Mouse (Mus musculus) stomach, embryonic 15.5 days (tissue): ENCODE results near the gene Nkrf. TPM values are rescaled to one million over a fixed set of nuclear protein-coding genes. Genes with fewer than 3 reads are reported as not detected.
"Not testable (repeated sequence)": the region's sequence is repeated elsewhere in the genome, so short reads cannot be mapped to it uniquely, and the experiment has no call there.

ENCODE experiments used
- ATAC-seq: fragments of 200-750 bp; cut with Nextera tagmentation; 2 replicates; pipeline ENCODE4 v1.8.0; 2017; ENCODE audit warnings: low read depth, moderate number of reproducible peaks, moderate TSS enrichment; ENCODE audit not compliant: insufficient read depth, low FRiP score
- H3K27ac ChIP-seq: fragments of 300-500 bp; sonication (generic); 2 replicates; pipeline ENCODE4 v1.5.1; 2015; ENCODE audit warnings: mild to moderate bottlenecking, inconsistent platforms
- H3K27me3 ChIP-seq: fragments of 300-500 bp; sonication (generic); replicated peaks from 2 replicates; pipeline ENCODE4 v1.6.1; 2015; ENCODE audit warnings: inconsistent platforms
- H3K36me3 ChIP-seq: fragments of 300-500 bp; sonication (generic); 2 replicates; pipeline ENCODE4 v1.6.1; 2015; ENCODE audit warnings: inconsistent platforms
- H3K4me1 ChIP-seq: fragments of 300-500 bp; sonication (generic); 2 replicates; pipeline ENCODE4 v1.6.1; 2015; ENCODE audit warnings: inconsistent platforms
- H3K4me2 ChIP-seq: fragments of 300-500 bp; sonication (generic); 2 replicates; pipeline ENCODE4 v1.6.1; 2015; ENCODE audit warnings: mild to moderate bottlenecking, inconsistent platforms
- H3K4me3 ChIP-seq: fragments of 300-500 bp; sonication (generic); replicated peaks from 2 replicates; pipeline ENCODE4 v1.5.1; 2015; ENCODE audit warnings: inconsistent platforms
- H3K9ac ChIP-seq: fragments of 300-500 bp; sonication (generic); 2 replicates; pipeline ENCODE4 v1.6.1; 2015; ENCODE audit warnings: inconsistent platforms
- H3K9me3 ChIP-seq: fragments of 300-500 bp; sonication (generic); 2 replicates; pipeline ENCODE4 v1.6.1; 2016; ENCODE audit warnings: inconsistent platforms
- WGBS: fragments of 180-500 bp; shearing (Covaris S2); methylation state at CpG from one replicate; pipeline ENCODE4 v1.1.7; 2015; 5-methylcytosine and 5-hydroxymethylcytosine counted together
- polyA plus RNA-seq: library from polyadenylated mRNA; unstranded; fragments of >200 nt; fragmentation: Nextera tagmentation; extraction: Ambion mirVana; gene quantifications from 2 replicates; pipeline ENCODE4 v1.2.1, GENCODE M21; 2015

The Nkrf gene
- polyA plus RNA-seq, 1 experiment from 2014 or later = 1.9 TPM

DNA sequence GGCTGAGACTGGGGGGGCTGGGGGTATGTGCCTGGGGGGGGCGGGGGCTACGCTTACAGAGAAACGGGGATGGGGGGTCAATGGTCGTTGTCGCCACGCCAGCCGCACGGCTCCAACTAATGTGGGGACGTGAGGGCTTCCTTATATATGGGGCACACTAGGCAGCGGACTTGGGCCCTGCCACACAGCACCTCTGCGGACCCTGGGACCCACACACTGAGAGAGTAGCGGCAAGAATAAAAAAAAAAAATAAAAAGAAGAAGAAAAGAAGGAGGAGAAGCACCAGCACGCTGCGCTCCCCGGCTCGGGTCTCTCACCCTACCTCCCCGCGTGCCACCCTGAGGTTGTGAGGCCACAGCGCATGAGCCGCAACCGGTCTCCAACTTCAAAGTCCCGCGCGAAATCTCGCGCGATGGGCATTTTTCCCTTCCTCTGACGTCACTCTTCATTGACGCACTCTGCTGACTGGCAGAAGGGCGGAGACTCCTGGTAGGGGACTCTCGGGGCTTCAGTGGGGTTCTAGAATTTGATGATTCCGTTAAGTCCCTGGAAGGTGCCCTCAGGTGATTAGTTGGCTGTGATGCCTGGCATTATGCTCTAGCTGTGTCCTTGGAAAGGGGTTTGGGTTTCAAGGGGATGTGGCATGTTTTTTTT is 543 bp upstream of the Nkrf start:
- ATAC-seq = peak; percentile 89; the same call in 1 of the 2 replicates
- H3K27ac ChIP-seq = peak overlapping the region; percentile 54; the same call in 1 of the 2 replicates
- 12% methylated on average over 31 of the region's 32 CpGs for WGBS

DNA sequence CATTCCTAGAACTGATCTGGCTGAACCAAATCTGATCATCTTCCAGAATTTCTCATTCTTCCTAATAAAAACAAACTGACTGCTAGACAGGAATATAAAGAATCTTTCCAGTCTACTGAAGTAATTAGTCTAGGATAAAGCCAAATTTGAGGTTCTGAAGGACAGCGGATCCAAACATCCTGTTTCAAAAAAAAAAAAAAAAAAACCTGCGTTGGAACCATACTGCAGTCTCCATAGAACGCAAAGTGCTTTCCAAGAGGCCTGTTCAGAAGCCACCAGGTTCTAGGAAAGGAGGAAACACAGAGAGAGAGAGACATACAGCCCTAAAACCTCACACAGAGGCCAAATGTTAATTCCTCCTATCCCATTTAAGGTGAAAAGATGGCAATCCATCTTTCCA is 1.0 kb downstream of the Nkrf start:
- Histone ChIP-seq H3K4me3 (peak overlapping the region; percentile 55; the same call in 1 of the 2 replicates), H3K9ac (no peak overlapping the region), H3K27me3 (no peaks in the 10 kb centered on the region), H3K27ac (no peak overlapping the region), H3K4me1 (no peaks in the 10 kb centered on the region), H3K4me2 (peak overlapping the region; percentile 62), H3K9me3 (no peaks in the 10 kb centered on the region), H3K36me3 (no peaks in the 10 kb centered on the region)
- 17% methylated on average over 3 of the region's 3 CpGs for WGBS
- no peak for ATAC-seq

More for the DNA sequence above, 543 bp upstream of the Nkrf start:
- no peaks in the 10 kb centered on the region for H3K4me1 ChIP-seq
- no peaks in the 10 kb centered on the region for H3K36me3 ChIP-seq
- peak overlapping the region; percentile 55 for H3K4me3 ChIP-seq
- no peaks in the 10 kb centered on the region for H3K27me3 ChIP-seq
- peak overlapping the region; percentile 37; the same call in 1 of the 2 replicates for H3K9ac ChIP-seq
- H3K9me3 ChIP-seq = no peaks in the 10 kb centered on the region
- H3K4me2 ChIP-seq = peak overlapping the region; percentile 62

DNA sequence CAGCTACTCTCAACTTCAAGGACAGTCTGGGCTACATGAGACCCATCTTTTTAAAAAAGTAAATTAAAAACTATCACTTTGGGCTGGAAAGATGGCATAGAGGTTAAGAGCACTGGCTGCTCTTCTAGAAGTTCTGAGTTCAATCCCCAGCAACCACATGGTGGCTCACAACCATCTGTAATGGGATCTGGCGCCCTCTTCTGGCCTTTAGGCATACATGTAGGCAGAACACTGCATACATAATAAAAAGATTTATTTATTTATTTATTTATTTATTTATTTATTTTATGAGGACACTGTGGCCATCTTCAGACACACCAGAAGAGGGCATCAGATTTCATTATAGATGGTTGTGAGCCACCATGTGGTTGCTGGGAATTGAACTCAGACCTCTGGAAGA is 3.8 kb downstream of the Nkrf start:
- H3K9ac ChIP-seq, ATAC-seq, H3K4me2 ChIP-seq, H3K36me3 ChIP-seq, H3K9me3 ChIP-seq, H3K27ac ChIP-seq, H3K4me3 ChIP-seq, H3K4me1 ChIP-seq, H3K27me3 ChIP-seq: not testable (repeated sequence)
- WGBS = 30% methylated on average over 1 of the region's 1 CpGs

DNA sequence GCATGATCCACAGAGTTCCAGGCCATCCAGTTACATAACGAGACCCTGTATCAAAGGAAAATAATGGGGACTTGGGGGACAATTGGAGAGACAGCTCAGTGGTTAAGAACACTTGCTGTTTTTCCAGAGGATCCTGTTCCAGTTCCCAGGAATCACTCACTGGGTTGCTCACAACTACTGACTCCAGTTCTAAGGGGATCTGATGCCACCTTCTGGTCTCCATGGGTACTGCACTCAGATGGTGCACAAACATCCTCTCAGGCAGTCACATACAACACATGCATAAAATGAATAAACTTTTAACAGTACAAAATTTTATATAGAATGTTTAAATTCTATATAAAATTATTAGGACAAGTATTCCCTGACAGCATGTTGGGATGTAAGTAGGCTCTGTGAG is 18.0 kb downstream of the Nkrf start:
- H3K4me3 ChIP-seq = no peak overlapping the region
- H3K9me3 ChIP-seq = no peaks in the 10 kb centered on the region
- no peak for ATAC-seq
- no peak overlapping the region for H3K9ac ChIP-seq
- H3K36me3 ChIP-seq = no peaks in the 10 kb centered on the region
- no peaks in the 10 kb centered on the region for H3K27me3 ChIP-seq
- no peak overlapping the region for H3K4me2 ChIP-seq
- H3K4me1 ChIP-seq = no peaks in the 10 kb centered on the region
- no peak overlapping the region for H3K27ac ChIP-seq
- WGBS = 92% methylated on average over 1 of the region's 1 CpGs

DNA sequence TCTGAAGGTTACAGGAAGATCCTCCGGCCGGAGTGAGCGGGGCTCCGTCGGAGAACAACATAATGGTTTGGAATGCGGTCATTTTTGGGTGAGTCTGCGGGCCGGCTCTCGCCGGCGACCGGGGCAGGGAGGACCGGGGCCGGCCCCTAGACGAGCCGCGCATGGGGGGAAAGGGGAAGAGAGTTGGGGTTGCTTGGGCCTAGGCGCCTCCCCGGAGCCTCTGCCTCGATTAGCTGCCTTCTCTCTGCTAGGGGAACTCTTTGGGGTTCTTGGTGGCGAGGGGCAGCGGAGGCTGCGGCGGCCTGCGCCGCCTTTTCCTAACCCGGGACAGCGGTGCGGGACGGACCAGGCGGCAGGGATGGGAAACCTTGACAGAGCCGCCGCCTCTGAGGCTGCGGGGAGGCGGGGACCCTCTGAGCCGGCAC is 28.0 kb downstream of the Nkrf start:
- no peaks in the 10 kb centered on the region for H3K36me3 ChIP-seq
- no peaks in the 10 kb centered on the region for H3K4me1 ChIP-seq
- peak overlapping the region; percentile 63 for H3K9ac ChIP-seq
- no peaks in the 10 kb centered on the region for H3K9me3 ChIP-seq
- no peaks in the 10 kb centered on the region for H3K27me3 ChIP-seq
- peak overlapping the region; percentile 68 for H3K4me3 ChIP-seq
- ATAC-seq = 0 out of 2 replicates have a peak, but pooled peaks have one; percentile 47
- peak overlapping the region; percentile 54 for H3K4me2 ChIP-seq
- H3K27ac ChIP-seq = peak overlapping the region; percentile 65
- WGBS = 16% methylated on average over 36 of the region's 36 CpGs

DNA sequence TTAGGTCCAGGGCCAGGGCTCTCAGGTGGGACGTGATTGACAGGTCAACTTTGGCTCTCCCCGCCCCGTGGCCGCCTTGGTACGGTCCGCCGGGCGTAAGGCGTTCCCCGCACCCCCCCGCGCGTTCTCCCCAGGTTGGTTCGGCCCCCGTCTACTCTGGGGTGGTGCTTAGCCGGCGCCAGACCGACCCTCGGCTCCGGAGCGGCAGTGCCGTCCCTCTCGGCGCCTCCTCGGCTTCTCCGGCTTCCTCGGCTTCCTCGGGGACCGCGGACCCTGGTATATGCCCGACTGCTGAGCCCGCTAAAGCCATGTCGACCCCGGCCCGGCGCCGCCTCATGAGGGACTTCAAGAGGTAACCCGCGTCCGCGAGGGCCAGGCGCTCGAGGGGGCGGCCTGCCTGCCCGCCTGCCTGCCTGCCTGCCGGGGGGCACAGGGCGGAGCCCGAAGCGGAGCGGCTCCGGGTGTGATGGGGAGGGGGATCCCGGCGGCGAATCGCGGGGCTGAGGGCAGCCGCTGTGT is 28.5 kb downstream of the Nkrf start:
- Histone ChIP-seq H3K4me3 (peak overlapping the region; percentile 68), H3K9ac (peak overlapping the region; percentile 63), H3K27ac (peak overlapping the region; percentile 65), H3K9me3 (no peaks in the 10 kb centered on the region), H3K4me2 (peak overlapping the region; percentile 54), H3K36me3 (no peaks in the 10 kb centered on the region), H3K4me1 (no peaks in the 10 kb centered on the region), H3K27me3 (no peaks in the 10 kb centered on the region)
- ATAC-seq = peak; percentile 95
- 17% methylated on average over 54 of the region's 57 CpGs for WGBS

DNA sequence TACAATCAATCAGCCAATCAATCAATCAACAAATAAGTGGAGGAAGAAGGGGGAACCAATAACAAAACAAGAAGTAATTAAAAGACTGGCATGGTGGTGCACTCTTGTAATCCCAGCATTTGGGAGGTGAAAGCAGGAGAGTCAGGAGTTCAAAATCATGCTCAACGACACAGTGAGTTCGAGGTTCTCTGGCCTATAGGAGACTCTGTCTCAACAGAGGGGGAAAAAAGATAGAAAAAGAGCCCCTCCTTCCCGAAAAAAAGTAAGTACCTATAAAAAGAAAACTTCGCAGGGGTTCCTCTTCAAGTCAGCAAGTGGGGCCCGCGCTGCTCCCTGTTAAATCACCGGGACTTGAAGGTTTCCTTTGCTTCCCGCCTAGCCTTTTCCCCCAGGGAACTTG is 28.9 kb downstream of the Nkrf start, which contains the start of the genes Ube2a and C330007P06Rik:
Gene Ube2a (plus strand): TSS at position 136 of the 400 bp plus-strand sequence.
Gene C330007P06Rik (minus strand): TSS at position 347 of the 400 bp plus-strand sequence.
- Histone ChIP-seq H3K4me1 (no peaks in the 10 kb centered on the region), H3K9ac (peak within 1 kb of the TSS; percentile 63), H3K4me2 (peak within 1 kb of the TSS; percentile 54), H3K27me3 (no peaks in the 10 kb centered on the region), H3K4me3 (peak within 1 kb of the TSS; percentile 68), H3K36me3 (no peaks in the 10 kb centered on the region), H3K9me3 (no peaks in the 10 kb centered on the region), H3K27ac (peak within 1 kb of the TSS; percentile 65)
- WGBS = 22% methylated on average over 8 of the region's 8 CpGs
- peak; percentile 15; the same call in 1 of the 2 replicates for ATAC-seq

DNA sequence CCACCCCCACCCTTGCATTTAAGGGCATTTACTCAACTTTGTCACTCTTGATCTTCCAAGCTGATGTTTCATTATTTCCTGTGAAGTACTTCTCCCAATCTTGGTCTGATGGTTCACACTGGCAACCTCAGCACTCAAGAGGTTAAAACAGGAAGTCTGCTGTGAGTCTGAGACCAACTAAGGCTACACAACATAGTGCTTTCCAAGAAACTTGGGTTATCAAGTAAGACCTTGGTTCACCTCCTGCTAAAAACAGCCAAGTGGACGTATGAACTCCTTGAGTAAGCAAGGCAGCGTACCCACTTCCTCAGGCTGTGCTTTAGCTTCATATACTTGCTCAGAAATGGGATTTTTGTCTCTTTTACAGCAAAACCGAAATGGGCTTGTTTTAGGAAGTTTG is 32.3 kb downstream of the Nkrf start:
- no peak overlapping the region for H3K27ac ChIP-seq
- H3K4me3 ChIP-seq = no peak overlapping the region
- H3K36me3 ChIP-seq = no peaks in the 10 kb centered on the region
- no peak overlapping the region for H3K4me2 ChIP-seq
- WGBS = 62% methylated on average over 3 of the region's 3 CpGs
- ATAC-seq = no peak
- H3K9me3 ChIP-seq = no peaks in the 10 kb centered on the region
- H3K9ac ChIP-seq = no peak overlapping the region
- no peaks in the 10 kb centered on the region for H3K27me3 ChIP-seq
- H3K4me1 ChIP-seq = no peaks in the 10 kb centered on the region

DNA sequence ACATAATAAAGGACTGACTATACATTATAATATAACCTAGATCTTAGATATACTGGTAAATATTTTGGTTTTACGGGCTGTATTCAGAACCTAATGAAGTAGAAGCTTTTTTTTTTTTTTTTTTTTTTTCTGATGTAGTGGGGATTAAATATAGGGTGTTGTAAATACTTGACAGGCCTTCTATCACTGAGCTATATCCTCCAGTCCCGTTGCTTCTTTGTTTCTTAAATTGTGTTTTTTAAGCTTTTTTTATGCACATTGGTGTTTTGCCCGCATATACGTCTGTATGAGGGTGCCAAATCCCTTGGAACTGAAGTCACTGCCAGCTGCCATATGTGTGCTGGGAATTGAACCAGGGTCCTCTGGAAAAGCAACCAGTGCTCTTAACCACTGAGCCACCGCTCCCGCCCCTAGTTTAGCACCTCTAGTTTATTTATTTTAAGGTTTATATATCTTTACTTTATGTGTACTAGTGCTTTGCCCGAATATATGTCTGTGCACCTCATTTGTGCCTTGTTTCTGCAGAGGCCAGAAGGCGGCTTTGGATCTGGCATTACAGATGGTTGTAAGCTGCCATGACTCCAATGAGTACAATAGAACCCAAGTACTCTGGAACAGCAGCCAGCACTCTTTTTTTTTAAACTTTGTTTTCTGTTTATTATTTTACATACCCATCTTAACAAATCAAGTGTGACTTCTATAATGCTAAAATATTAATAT is 37.9 kb downstream of the Nkrf start:
- Histone ChIP-seq H3K27me3 (no peaks in the 10 kb centered on the region), H3K36me3 (no peaks in the 10 kb centered on the region), H3K4me1 (peaks cover 4% of the 10 kb centered on the region; the same call in 1 of the 2 replicates), H3K4me3 (peak overlapping the region; percentile 46; the same call in 1 of the 2 replicates), H3K9ac (no peak overlapping the region), H3K4me2 (peak overlapping the region; percentile 29; the same call in 1 of the 2 replicates), H3K9me3 (no peaks in the 10 kb centered on the region), H3K27ac (no peak overlapping the region)
- 53% methylated on average over 8 of the region's 8 CpGs for WGBS
- ATAC-seq = no peak

DNA sequence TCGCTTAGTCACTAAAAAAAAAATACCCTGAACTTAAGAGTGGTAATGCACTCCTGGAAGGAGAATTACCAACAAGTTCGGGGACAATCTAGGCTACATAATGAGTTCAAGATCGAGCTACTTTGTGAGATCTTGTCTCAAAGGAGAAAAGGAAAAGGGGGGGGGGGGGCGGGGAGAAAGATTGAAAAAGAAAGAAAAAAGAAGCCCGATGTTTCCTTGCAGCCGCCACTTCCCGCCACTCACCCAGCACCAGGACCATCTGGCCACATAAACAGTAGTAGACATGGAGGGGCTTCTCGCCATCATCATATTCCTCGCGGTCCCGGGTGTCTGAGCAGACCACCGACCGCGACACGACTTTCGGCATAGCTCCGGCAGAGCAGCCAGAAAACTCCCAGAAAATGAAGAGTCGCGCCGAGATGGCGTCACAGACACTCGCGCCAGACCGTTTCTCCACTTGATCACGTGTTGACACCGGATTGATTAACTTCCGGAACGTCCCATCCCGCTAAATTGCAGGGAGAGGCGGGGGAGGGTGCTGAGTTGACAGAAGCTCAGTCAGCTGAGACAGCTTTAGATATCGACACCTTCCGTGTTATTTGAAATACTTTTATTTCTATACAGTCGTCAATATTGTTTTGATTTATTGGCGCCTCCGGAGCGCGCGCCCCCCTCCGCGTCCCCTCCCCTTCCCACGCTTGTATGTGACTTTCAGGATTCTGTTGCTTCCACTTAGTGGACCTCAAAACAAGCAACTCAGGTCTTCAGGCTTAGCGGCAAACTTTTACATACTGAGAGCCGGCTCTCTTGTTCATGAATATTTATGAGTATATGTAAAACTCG is 38.7 kb downstream of the Nkrf start:
- peak; percentile 72; the same call in 1 of the 2 replicates for ATAC-seq
- Histone ChIP-seq H3K27ac (0 out of 2 replicates have a peak overlapping the region, but pooled peaks have one; percentile 59), H3K9me3 (no peaks in the 10 kb centered on the region), H3K4me1 (peaks cover 4% of the 10 kb centered on the region; the same call in 1 of the 2 replicates), H3K4me3 (peak overlapping the region; percentile 46), H3K36me3 (no peaks in the 10 kb centered on the region), H3K27me3 (no peaks in the 10 kb centered on the region), H3K4me2 (peak overlapping the region; percentile 49), H3K9ac (peak overlapping the region; percentile 22; the same call in 1 of the 2 replicates)
- WGBS = 14% methylated on average over 43 of the region's 44 CpGs

DNA sequence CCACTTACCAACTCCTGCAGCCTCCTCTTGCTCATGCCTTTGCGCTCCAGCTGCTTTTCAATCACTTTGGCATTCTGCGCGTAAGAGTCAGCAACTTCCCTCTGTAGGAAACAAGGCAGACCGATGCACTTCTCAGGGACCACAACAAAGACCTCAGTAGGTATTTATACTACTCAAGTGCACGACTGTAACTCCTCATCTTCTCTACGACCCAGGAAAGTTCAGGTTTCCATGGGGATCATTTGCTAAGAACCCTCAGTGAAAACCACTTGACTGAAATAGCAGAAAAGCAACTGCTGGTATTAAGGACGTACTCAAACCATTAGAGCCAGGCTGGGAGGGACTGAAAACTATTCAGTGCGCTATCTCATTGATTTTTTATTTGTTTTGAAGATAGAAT is 50.1 kb downstream of the Nkrf start:
- no peak for ATAC-seq
- 80% methylated on average over 8 of the region's 8 CpGs for WGBS
- Histone ChIP-seq H3K27me3 (no peaks in the 10 kb centered on the region), H3K4me3 (no peak overlapping the region), H3K27ac (no peak overlapping the region), H3K9me3 (no peaks in the 10 kb centered on the region), H3K4me1 (no peaks in the 10 kb centered on the region), H3K9ac (no peak overlapping the region), H3K36me3 (no peaks in the 10 kb centered on the region), H3K4me2 (no peak overlapping the region)
